Mouse (Mus musculus) liver, adult 2 months (tissue): ENCODE measurements around the gene Spata2l.

Source experiments
- CTCF ChIP-seq: fragments of 200-500 bp; IDR thresholded peaks from 2 replicates; pipeline ENCODE4 v1.5.1; 2011; ENCODE audit warnings: low read depth, low read length, control low read depth
- POLR2A ChIP-seq: fragments of 200-500 bp; IDR thresholded peaks from 2 replicates; pipeline ENCODE4 v1.6.1; 2011; ENCODE audit warnings: low read length, control low read depth; ENCODE audit not compliant: insufficient read depth; ENCODE audit errors: extremely low read depth

- TF ChIP-seq CTCF: no peak
- no peak for TF ChIP-seq POLR2A
These were observed 21.1 kb upstream of the Spata2l start for GRCm38 (mm10) chr8:123257114-123257513.
